Mouse (Mus musculus): ENCODE results near the gene Slc35b2.

The Slc35b2 gene

GRCm38 (mm10) chr17:45600267-45600666 lies 36.6 kb downstream of the Slc35b2 start:
- no peak for DNase-seq (ENCODE audit: low spot score)

- DNase-seq (ENCODE audit: low spot score) = no peak
Measured at GRCm38 (mm10) chr17:45601325-45601724, 37.7 kb downstream of the Slc35b2 start.

- DNase-seq (ENCODE audit: low spot score) = no peak
Measured at GRCm38 (mm10) chr17:45601877-45602304, 38.2 kb downstream of the Slc35b2 start, which contains the start of gene Mymx. TSS of gene Mymx (minus strand) at chr17:45602102.

GRCm38 (mm10) chr17:45602984-45603383 lies 39.3 kb downstream of the Slc35b2 start:
- DNase-seq (ENCODE audit: low spot score) = no peak

- DNase-seq (ENCODE audit: low spot score) = no peak
Measured at GRCm38 (mm10) chr17:45606992-45607879, 43.6 kb downstream of the Slc35b2 start.

- DNase-seq (ENCODE audit: low spot score) = no peak
Measured at GRCm38 (mm10) chr17:45608396-45608795, 44.7 kb downstream of the Slc35b2 start.

GRCm38 (mm10) chr17:45610144-45610866 lies 46.6 kb downstream of the Slc35b2 start:
- DNase-seq (ENCODE audit: low spot score) = no peak

- DNase-seq (ENCODE audit: low spot score) = no peak
Measured at GRCm38 (mm10) chr17:45612008-45612407, 48.3 kb downstream of the Slc35b2 start.

- no peak for DNase-seq (ENCODE audit: low spot score)
Measured at GRCm38 (mm10) chr17:45612921-45613320, 49.2 kb downstream of the Slc35b2 start.

GRCm38 (mm10) chr17:45616046-45616650 lies 52.5 kb downstream of the Slc35b2 start:
- DNase-seq (ENCODE audit: low spot score) = no peak

GRCm38 (mm10) chr17:45616679-45617078 lies 53.0 kb downstream of the Slc35b2 start:
- no peak for DNase-seq (ENCODE audit: low spot score)

All from ovary, adult 18-20 months (tissue).